Mouse (Mus musculus): ENCODE measurements around the gene Pmel. TPM values are rescaled to one million over a fixed set of nuclear protein-coding genes. Genes with fewer than 3 reads are reported as not detected.
"Not testable (repeated sequence)": the region's sequence is repeated elsewhere in the genome, so short reads cannot be mapped to it uniquely, and the experiment has no call there.

Gene Pmel
- polyA plus RNA-seq, 1 experiment from 2014 or later: 0.55 TPM

DNA sequence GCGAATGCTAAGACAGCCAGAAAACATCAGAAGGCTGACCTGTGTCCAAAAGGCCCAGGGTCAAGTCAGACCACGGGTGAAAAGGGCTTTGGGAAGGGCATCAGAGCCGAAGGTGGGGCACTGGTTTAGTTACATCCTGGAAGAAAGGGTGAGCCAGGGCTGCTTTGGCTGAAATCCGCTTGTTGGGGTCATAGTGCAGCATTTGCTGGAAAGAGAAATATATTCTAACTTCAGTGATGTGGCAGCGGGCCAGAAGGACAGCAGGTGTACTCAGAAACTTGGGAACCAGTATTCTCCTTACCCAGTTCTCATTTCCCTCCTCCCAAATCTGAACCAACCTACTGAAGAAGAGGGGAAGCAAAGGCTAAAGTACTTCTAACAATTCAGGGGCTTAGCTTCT lies 5.0 kb upstream of the Pmel start:
- Histone ChIP-seq H3K27ac (ENCODE audit: low read depth, low read length) (no peak overlapping the region), H3K4me3 (ENCODE audit: low read depth, low read length) (no peak overlapping the region), H3K36me3 (ENCODE audit: control insufficient read depth, insufficient read depth) (peaks cover 15% of the 10 kb centered on the region; the same call in 1 of the 2 replicates), H3K9me3 (ENCODE audit: control insufficient read depth) (no peaks in the 10 kb centered on the region), H3K4me2 (replicated peaks; ENCODE audit: low read depth) (no peak overlapping the region), H3K9ac (ENCODE audit: low read depth, low read length) (no peak overlapping the region), H3K27me3 (replicated peaks; ENCODE audit: control insufficient read depth, insufficient read depth, low read length) (no peaks in the 10 kb centered on the region), H3K4me1 (replicated peaks; ENCODE audit: control insufficient read depth, insufficient read depth, low read length) (0 out of 2 replicates have a peak, but pooled peaks cover 3% of the 10 kb centered on the region)
- no peak for TF ChIP-seq CTCF (IDR thresholded peaks at IDR 0.05; ENCODE audit: low read depth)
- 70% methylated on average over 5 of the region's 5 CpGs for WGBS
- no peak for ATAC-seq

DNA sequence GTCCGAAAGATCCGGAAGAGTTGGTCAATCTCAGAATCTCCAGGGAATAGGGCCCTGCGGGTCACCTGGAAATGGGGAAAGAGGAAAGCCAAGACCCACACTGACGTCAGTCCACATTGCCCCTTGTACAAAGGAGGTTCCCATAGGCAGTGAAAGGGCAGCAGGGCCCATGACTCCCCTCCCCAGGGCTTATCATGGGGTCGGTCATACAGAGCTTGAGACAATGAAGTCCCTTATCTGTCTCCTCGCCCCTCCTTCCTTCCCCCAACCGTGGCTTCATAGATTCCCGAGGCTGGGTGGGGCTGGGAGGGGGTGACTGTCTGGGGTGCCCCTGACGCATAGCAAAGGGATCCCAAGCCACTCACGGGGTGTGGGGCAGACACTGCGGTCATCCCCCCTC lies 4.4 kb upstream of the Pmel start:
- H3K9me3 ChIP-seq (ENCODE audit: control insufficient read depth): no peaks in the 10 kb centered on the region
- 57% methylated on average over 11 of the region's 11 CpGs for WGBS
- no peaks in the 10 kb centered on the region for H3K27me3 ChIP-seq (replicated peaks; ENCODE audit: control insufficient read depth, insufficient read depth, low read length)
- H3K9ac ChIP-seq (ENCODE audit: low read depth, low read length): no peak overlapping the region
- H3K4me2 ChIP-seq (replicated peaks; ENCODE audit: low read depth): no peak overlapping the region
- no peak for ATAC-seq
- TF ChIP-seq CTCF (IDR thresholded peaks at IDR 0.05; ENCODE audit: low read depth): no peak
- H3K36me3 ChIP-seq (ENCODE audit: control insufficient read depth, insufficient read depth): peaks cover 15% of the 10 kb centered on the region; the same call in 1 of the 2 replicates
- 0 out of 2 replicates have a peak, but pooled peaks cover 3% of the 10 kb centered on the region for H3K4me1 ChIP-seq (replicated peaks; ENCODE audit: control insufficient read depth, insufficient read depth, low read length)
- no peak overlapping the region for H3K4me3 ChIP-seq (ENCODE audit: low read depth, low read length)
- H3K27ac ChIP-seq (ENCODE audit: low read depth, low read length): no peak overlapping the region

DNA sequence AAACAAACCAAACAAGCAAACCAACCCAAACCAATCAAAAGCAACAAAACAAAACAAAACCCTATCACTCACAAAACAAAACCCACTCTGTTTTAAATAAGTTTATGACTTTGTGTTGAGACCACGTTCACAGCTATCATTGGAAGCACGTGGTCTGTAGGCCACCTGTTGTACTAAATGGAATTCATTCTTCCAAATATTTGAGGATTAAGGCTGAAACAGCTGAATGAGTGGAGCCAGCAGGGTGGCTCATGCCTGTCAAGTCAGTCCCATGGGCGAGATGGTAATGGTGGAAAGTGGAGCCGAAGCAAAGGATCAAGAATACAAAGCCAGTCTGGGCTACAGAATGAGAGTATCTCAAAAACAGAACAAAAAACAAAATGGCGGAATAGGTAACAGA lies 3.3 kb upstream of the Pmel start:
- ATAC-seq: no peak
- peaks cover 15% of the 10 kb centered on the region; the same call in 1 of the 2 replicates for H3K36me3 ChIP-seq (ENCODE audit: control insufficient read depth, insufficient read depth)

DNA sequence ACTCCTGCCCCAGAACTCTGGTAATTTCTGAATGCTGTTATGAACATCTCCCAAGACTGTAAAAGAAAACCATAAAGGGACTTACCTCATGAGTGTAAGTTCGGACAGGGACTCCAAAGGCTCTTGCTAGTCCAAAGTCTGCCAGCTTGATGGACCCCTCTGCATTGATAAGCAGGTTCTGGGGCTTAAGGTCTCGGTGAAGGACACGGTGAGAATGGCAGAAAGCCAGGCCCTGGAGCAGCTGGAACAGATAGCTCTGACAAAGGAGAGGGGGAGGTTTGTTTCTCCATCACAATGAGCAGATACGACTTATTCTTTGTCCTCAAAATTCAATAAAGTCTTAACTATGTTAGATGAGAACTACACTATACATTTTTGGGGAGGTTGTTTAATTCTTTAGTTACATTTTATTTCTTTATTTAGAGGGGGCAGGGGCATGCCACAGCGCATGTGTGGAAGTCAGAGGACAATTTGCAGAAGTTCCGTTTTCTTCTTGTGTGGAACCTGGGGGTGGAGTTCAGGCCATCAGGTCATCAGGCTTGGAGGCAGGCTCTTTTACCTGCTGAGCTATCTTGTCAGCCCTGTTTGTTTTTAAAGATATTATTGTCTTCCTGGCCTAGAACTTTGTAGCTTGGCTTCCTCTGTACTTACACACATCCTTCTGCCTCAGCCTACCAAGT lies 1.5 kb upstream of the Pmel start:
- H3K9ac ChIP-seq (ENCODE audit: low read depth, low read length): no peak overlapping the region
- no peak overlapping the region for H3K4me2 ChIP-seq (replicated peaks; ENCODE audit: low read depth)
- H3K27ac ChIP-seq (ENCODE audit: low read depth, low read length): no peak overlapping the region
- H3K27me3 ChIP-seq (replicated peaks; ENCODE audit: control insufficient read depth, insufficient read depth, low read length): no peaks in the 10 kb centered on the region
- peaks cover 15% of the 10 kb centered on the region; the same call in 1 of the 2 replicates for H3K36me3 ChIP-seq (ENCODE audit: control insufficient read depth, insufficient read depth)
- WGBS: 50% methylated on average over 6 of the region's 6 CpGs
- no peaks in the 10 kb centered on the region for H3K9me3 ChIP-seq (ENCODE audit: control insufficient read depth)
- ATAC-seq: no peak
- no peak for TF ChIP-seq CTCF (IDR thresholded peaks at IDR 0.05; ENCODE audit: low read depth)
- H3K4me1 ChIP-seq (replicated peaks; ENCODE audit: control insufficient read depth, insufficient read depth, low read length): peaks cover 4% of the 10 kb centered on the region; the same call in 1 of the 2 replicates
- H3K4me3 ChIP-seq (ENCODE audit: low read depth, low read length): no peak overlapping the region

More for the DNA sequence above, 3.3 kb upstream of the Pmel start:
- no peaks in the 10 kb centered on the region for H3K27me3 ChIP-seq (replicated peaks; ENCODE audit: control insufficient read depth, insufficient read depth, low read length)
- H3K9me3 ChIP-seq (ENCODE audit: control insufficient read depth): no peaks in the 10 kb centered on the region
- no peak overlapping the region for H3K4me2 ChIP-seq (replicated peaks; ENCODE audit: low read depth)
- H3K27ac ChIP-seq (ENCODE audit: low read depth, low read length): no peak overlapping the region
- WGBS: 86% methylated on average over 5 of the region's 5 CpGs
- no peak overlapping the region for H3K9ac ChIP-seq (ENCODE audit: low read depth, low read length)
- peaks cover 8% of the 10 kb centered on the region; the same call in 1 of the 2 replicates for H3K4me1 ChIP-seq (replicated peaks; ENCODE audit: control insufficient read depth, insufficient read depth, low read length)
- no peak for TF ChIP-seq CTCF (IDR thresholded peaks at IDR 0.05; ENCODE audit: low read depth)
- H3K4me3 ChIP-seq (ENCODE audit: low read depth, low read length): no peak overlapping the region

DNA sequence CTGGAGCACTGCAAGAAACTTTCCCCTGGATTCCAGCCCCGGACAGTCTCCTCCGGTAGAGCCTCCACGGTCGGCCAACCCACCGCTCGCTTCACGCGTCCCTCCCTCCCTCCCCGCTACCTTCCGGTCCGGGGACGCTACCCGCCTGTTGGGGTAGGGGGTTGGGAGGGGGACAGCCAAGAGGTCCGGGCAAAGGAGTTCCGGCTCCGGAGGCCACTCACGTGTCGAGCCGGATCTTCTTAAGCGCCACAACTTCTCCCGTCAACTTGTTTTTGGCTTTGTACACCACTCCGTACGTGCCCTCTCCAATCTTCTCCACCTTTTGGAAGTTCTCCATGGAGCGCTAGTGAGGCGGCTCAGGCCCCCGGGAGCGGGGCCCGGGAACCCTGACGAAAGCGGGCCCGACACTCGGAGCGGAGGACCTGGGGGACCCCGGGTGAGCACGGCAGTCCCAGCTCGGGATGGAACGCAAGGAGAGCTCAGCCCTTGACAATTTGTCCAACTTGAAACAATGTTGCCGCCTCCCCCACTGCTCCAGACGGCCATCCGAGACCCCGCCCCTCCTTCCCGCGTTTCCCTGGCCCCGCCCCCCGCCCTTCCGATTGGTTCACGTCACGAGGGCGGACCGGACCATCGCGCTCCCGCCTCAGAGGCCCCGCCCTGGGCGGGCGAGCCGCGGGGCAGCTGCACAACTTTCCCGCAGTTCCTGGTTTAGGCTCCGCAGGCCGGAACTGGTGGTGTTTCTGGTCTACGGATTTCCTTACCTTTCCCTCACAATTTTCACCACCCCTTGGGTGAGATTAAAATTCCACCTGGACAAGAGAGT lies 709 bp downstream of the Pmel start, which contains the start of gene Cdk2:
Gene Cdk2 (minus strand): TSS at position 541 of the 826 bp plus-strand sequence.
- no peaks in the 10 kb centered on the region for H3K9me3 ChIP-seq (ENCODE audit: control insufficient read depth)
- H3K27me3 ChIP-seq (replicated peaks; ENCODE audit: control insufficient read depth, insufficient read depth, low read length): no peaks in the 10 kb centered on the region
- H3K9ac ChIP-seq (ENCODE audit: low read depth, low read length): peak within 1 kb of the TSS; percentile 76
- peak; percentile 94 for ATAC-seq
- peak within 1 kb of the TSS; percentile 86 for H3K4me3 ChIP-seq (ENCODE audit: low read depth, low read length)
- H3K36me3 ChIP-seq (ENCODE audit: control insufficient read depth, insufficient read depth): peaks cover 12% of the 10 kb centered on the region; the same call in 1 of the 2 replicates
- H3K4me1 ChIP-seq (replicated peaks; ENCODE audit: control insufficient read depth, insufficient read depth, low read length): peaks cover 4% of the 10 kb centered on the region; the same call in 1 of the 2 replicates
- H3K27ac ChIP-seq (ENCODE audit: low read depth, low read length): peak within 1 kb of the TSS; percentile 89
- H3K4me2 ChIP-seq (replicated peaks; ENCODE audit: low read depth): peak within 1 kb of the TSS; percentile 81
- under 1% methylated on average over 62 of the region's 62 CpGs for WGBS
- no peak for TF ChIP-seq CTCF (IDR thresholded peaks at IDR 0.05; ENCODE audit: low read depth)

DNA sequence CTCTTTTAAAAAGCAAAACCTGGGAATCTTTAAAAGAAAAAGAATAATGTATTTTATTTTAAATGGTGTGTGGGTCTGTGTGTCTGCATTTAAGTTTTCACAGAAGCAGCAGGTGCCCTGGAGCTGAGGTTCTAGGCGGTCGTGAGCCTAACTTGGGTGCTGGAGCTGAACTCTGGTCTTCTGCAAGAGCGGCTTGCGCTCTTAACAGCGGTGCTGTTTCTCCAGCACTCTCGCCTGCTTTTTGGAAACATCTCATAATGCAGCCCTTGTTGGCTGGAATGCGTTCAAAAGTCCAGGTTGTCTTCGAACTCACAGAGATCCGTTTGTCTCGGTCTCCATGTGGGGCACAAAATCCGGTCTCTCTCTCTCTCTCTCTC lies 1.3 kb downstream of the Pmel start:
- Histone ChIP-seq H3K9ac (ENCODE audit: low read depth, low read length) (peak overlapping the region; percentile 24), H3K27me3 (replicated peaks; ENCODE audit: control insufficient read depth, insufficient read depth, low read length) (no peaks in the 10 kb centered on the region), H3K9me3 (ENCODE audit: control insufficient read depth) (no peaks in the 10 kb centered on the region), H3K4me1 (replicated peaks; ENCODE audit: control insufficient read depth, insufficient read depth, low read length) (peaks cover 4% of the 10 kb centered on the region; the same call in 1 of the 2 replicates), H3K36me3 (ENCODE audit: control insufficient read depth, insufficient read depth) (peaks cover 11% of the 10 kb centered on the region; the same call in 1 of the 2 replicates), H3K4me3 (ENCODE audit: low read depth, low read length) (peak overlapping the region; percentile 86), H3K27ac (ENCODE audit: low read depth, low read length) (peak overlapping the region; percentile 89), H3K4me2 (replicated peaks; ENCODE audit: low read depth) (peak overlapping the region; percentile 81)
- peak; percentile 26 for ATAC-seq
- no peak for TF ChIP-seq CTCF (IDR thresholded peaks at IDR 0.05; ENCODE audit: low read depth)
- WGBS: 8% methylated on average over 11 of the region's 11 CpGs

DNA sequence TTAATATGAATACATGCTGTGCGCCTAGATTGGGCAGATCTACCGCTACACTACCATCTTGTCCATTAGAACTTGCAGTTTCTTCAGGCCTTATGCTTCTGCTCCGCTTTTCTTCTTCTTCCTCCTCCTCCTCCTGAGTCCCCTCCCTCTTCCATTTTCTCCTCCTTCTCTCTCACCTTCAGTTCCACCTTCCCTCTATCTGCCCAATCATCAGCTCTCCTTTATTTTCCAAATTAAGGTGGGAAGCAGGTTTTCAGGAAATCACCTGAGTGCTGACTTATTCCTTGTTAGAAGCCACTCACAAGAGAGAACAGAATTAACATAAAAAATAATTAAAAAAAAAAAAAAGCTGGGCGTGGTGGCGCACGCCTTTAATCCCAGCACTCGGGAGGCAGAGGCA lies 7.3 kb downstream of the Pmel start:
- H3K4me3 ChIP-seq (ENCODE audit: low read depth, low read length); H3K36me3 ChIP-seq (ENCODE audit: control insufficient read depth, insufficient read depth); H3K4me1 ChIP-seq (replicated peaks; ENCODE audit: control insufficient read depth, insufficient read depth, low read length); H3K9ac ChIP-seq (ENCODE audit: low read depth, low read length); H3K4me2 ChIP-seq (replicated peaks; ENCODE audit: low read depth); H3K27ac ChIP-seq (ENCODE audit: low read depth, low read length); H3K27me3 ChIP-seq (replicated peaks; ENCODE audit: control insufficient read depth, insufficient read depth, low read length); H3K9me3 ChIP-seq (ENCODE audit: control insufficient read depth); ATAC-seq: not testable (repeated sequence)
- 91% methylated on average over 7 of the region's 7 CpGs for WGBS

Measured in intestine, postnatal 0 days (tissue).